Comparison of ENCODE assay signal across 22 mouse cellular contexts in genomic region chr2:168848553-168848952, GRCm38 (mm10).
"Had no signal": no experiment of that assay in that cellular context is flagged by ENCODE, and none has a peak within 500 bp of the region (broad histone marks: within the 10 kb centered on the region; RNA-seq: fewer than 3 reads in every experiment).

No protein-coding gene starts in this region.

- H3K27ac ChIP-seq: kidney, postnatal 0 days; layer of hippocampus, adult 2 months; limb, embryonic 12.5 days; limb, embryonic 15.5 days; liver, embryonic 14.5 days; macrophage; neural tube, embryonic 12.5 days; neural tube, embryonic 15.5 days; stomach, postnatal 0 days had no signal

- H3K4me1 ChIP-seq: limb, embryonic 12.5 days; limb, embryonic 15.5 days; neural tube, embryonic 15.5 days had no signal

- H3K4me3 ChIP-seq: layer of hippocampus, adult 2 months; limb, embryonic 12.5 days; limb, embryonic 15.5 days; neural tube, embryonic 12.5 days; neural tube, embryonic 15.5 days had no signal

- H3K9ac ChIP-seq: limb, embryonic 12.5 days; limb, embryonic 15.5 days; liver, embryonic 14.5 days; liver, postnatal 0 days; lung, embryonic 14.5 days; neural tube, embryonic 12.5 days; neural tube, embryonic 15.5 days had no signal

- DNase-seq: kidney, adult 2 months; kidney, postnatal 25 days; layer of hippocampus, adult 9-11 months; liver, postnatal 0 days; lung, embryonic 14.5 days; right cerebral cortex, adult 18-20 months; right cerebral cortex, postnatal 14 days; right cerebral cortex, postnatal 4 days; thymus, adult 2 months; thymus, postnatal 14 days; thymus, postnatal 4 days had no signal

- ATAC-seq: liver, postnatal 0 days; lung, postnatal 0 days had no signal

- H3K4me2 ChIP-seq: limb, embryonic 12.5 days; limb, embryonic 15.5 days; liver, embryonic 11.5 days; lung, embryonic 14.5 days; neural tube, embryonic 12.5 days; neural tube, embryonic 15.5 days had no signal

- H3K27me3 ChIP-seq: neural tube, embryonic 12.5 days; neural tube, embryonic 15.5 days had no signal

- H3K9me3 ChIP-seq: limb, embryonic 12.5 days; limb, embryonic 15.5 days; neural tube, embryonic 12.5 days; neural tube, embryonic 15.5 days had no signal

- H3K36me3 ChIP-seq: limb, embryonic 12.5 days; limb, embryonic 15.5 days; neural tube, embryonic 12.5 days; neural tube, embryonic 15.5 days had no signal
